Mouse (Mus musculus): ENCODE measurements at regions not wholly inside any gene's neighbourhood (a gene's known extent, or its start where the extent isn't known, plus 50 kb on each side); places are given as distances from the start of the nearest gene placed in this dataset.
"Not testable (repeated sequence)": the region's sequence is repeated elsewhere in the genome, so short reads cannot be mapped to it uniquely, and the experiment has no call there.

GRCm38 (mm10) chr4:110038696-110039095 lies 60.8 kb downstream of the Dmrta2 start:
- DNase-seq: no peak

GRCm38 (mm10) chr4:110044851-110045618 lies 67.2 kb downstream of the Dmrta2 start:
- no peak for DNase-seq

- no peak for DNase-seq
Observed at GRCm38 (mm10) chr4:110045651-110046269, 67.9 kb downstream of the Dmrta2 start.

- DNase-seq: no peak
Observed at GRCm38 (mm10) chr4:110046270-110046651, 68.4 kb downstream of the Dmrta2 start.

GRCm38 (mm10) chr4:110050393-110051280 lies 72.8 kb downstream of the Dmrta2 start:
- DNase-seq: peak; percentile 96

GRCm38 (mm10) chr4:110051281-110051665 lies 73.4 kb downstream of the Dmrta2 start:
- no peak for DNase-seq

DNA sequence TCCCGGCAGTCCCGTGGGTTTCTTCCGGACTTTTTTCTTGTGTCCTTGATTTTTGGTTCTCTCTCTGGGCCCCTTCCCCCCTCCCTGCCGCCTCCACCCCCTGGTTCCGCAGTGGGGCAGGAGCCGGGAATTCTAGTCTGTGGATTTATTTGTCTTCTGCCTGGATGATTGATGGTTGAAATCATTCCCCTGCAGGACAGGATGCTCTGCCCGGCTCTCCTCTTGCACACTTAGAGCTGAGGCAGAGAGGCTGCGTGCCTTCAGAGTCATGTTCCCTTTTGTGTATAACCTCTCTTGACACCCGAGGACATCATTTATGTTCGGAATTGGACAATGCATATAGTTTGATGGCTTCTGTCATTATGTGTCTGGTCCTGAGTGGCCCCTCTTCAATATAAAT lies 74.0 kb downstream of the Dmrta2 start:
- no peak for DNase-seq

DNA sequence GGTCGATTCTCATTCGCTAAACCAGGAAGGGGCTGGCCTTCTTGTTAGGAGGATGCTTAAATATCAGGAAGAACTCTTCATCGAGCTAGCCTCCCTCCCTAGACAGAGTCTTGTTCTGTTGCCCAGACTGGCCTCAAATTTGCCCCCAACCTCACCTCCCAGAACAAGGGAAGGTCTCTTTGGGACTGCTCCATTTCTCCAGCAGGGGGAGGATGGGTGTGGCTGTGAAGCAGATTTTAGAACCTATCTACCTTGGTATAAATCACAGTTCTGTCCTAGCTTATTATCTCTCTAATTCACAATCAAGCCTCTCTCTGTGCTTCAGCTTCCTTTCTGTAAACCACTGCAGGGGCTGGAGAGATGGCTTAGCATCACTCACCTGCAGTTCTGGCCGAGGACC lies 75.1 kb downstream of the Dmrta2 start:
- no peak for DNase-seq

DNA sequence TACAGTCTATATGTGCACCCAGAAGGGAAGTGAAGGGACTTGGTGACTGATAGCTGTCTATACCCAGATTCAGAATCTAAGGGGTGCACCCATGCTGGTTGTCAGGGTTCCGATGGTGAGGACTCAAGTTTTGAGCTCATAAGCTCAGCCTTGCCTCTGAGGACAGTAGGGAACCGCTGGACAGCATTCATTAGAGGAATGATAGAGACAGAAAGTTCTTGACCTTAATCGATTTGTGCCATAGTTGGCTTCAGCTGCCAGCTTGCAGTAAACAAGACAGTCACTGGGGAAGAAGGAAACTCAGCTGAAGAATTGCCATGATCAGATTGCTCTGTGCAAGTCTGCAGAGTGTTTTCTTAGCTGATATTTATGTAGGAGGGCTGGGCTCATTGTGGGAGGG lies 96.0 kb downstream of the Dmrta2 start:
- no peak for DNase-seq

GRCm38 (mm10) chr4:110083371-110083770 lies 105.5 kb downstream of the Dmrta2 start:
- no peak for DNase-seq

- DNase-seq: peak; percentile 16
Observed at GRCm38 (mm10) chr4:110087570-110088247, 109.9 kb downstream of the Dmrta2 start.

GRCm38 (mm10) chr4:110093040-110093820 lies 115.4 kb downstream of the Dmrta2 start:
- no peak for DNase-seq

DNA sequence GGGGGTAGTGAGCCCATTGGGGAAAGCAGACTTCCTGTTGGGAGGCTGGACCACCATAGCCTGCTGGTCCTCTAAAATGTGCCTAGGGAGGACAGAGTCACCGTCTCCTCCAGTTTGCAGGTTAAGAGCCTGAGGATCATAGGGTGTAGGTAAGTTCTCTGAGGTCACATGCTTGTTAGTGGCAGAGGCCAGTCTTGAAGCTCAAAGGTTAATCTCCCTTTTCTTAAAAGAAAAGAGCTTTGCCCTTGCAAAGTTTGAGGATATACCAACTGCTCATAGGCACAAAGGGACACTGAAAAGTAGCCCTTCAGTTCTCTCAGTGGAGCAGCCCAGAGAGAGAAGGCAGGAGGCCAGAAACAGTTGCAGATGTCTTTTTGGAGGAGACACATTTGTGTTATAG lies 116.7 kb downstream of the Dmrta2 start:
- DNase-seq: no peak

DNA sequence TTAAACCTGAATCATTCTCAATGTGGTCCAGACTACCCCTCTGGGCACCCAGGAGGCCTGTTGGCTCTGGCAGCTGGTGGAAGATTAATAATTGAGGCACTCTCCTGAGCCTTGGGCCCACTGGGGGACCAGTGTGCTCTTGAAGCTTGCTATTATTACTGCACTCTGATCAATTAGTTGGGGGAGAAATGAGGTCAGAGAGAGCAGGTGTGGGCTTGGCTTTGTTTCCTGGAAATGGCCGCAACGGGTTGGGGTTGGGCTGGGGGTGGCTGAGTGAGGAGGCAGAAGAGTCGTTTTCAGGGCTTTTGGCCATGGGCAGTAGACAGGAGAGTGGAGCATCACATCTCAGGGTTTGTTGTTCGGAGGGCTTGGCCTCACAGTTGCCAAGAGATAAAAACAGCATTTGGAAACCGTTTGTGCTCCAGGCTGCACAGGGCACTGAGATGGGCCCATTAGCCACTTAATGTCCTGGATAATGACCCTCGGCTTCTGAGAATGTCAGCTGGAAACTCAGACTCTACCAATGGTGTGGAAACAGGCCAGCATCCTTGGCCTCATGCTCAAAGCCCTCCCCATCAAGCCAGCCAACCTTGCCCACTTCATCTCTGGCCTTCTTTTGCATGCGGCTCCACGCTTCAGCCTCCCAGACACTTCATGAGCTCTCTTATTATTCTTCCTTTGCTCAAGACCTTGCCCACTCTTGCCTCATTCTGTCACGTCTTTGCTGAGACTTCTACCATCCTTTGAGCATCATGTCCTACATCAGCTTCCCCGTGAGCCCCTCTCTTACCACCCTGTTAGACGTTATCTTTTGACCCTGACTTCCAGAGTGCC lies 118.1 kb downstream of the Dmrta2 start:
- DNase-seq: no peak

GRCm38 (mm10) chr4:110104119-110104518 lies 126.3 kb downstream of the Dmrta2 start:
- DNase-seq: not testable (repeated sequence)

- DNase-seq: no peak
Observed at GRCm38 (mm10) chr4:110106620-110107243, 128.9 kb downstream of the Dmrta2 start.

DNA sequence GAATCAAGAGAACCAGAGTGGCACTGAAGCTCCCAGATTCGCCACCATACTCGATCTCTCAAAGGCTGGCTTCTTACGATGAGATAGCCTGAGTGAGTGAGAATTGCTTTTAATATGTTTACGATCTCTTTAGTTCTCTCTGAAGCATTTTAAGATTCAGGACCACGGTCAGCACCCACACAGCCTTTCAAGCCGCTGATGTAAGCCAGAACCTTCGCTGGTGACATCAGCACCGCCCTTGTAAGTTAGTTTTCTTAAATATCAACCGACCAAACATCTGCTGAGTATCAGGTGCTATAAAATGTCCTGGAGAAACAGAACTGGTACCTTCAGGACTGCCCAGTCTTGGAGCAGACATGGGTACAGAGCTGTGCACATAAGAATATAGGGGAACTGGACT lies 141.6 kb downstream of the Dmrta2 start:
- no peak for DNase-seq

DNA sequence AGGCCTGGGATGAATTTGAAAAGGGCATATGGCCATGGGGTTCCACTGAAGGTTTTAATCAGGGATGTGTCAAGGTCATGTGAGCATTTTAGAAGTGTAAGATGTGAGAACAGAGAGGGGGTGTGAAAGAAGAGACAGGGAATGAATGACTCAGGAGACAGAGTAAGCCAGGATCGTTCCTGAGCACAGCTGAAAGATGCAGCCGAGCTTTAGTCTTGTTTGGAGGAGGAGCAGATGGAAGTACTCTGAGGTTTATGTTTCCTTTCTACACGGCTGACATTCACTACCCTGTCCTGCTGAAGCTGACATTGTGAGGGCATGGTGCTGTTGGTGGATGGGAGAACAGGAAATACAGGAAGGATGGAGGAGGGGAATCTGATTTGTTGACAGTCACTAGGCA lies 142.0 kb downstream of the Dmrta2 start:
- no peak for DNase-seq

DNA sequence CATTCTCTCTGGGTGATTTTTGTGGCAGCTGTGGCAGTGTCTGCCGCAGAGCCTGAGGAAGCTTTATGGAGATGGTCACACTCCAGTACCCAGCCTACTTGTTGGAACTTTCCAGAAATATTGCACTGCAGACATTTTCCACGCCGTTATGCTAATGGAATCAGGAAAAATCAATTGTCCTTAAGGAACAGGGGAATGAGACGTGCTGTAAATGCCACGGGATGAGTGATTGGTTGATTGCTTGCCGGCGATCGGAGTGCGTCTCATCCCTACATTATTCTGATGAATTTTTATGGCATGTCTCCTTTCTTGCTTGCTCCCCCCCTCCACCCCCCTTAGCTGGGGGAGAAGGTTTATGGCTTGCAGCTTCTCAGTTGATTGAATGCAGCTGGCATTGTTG lies 142.9 kb downstream of the Dmrta2 start:
- no peak for DNase-seq

- no peak for DNase-seq
Observed at GRCm38 (mm10) chr4:110121447-110121846, 143.6 kb downstream of the Dmrta2 start.

Data from right cerebral cortex, postnatal 14 days (tissue).